Mouse (Mus musculus) CH12.LX (cell line): ENCODE measurements around the gene Sema3f. TPM values are rescaled to one million over a fixed set of nuclear protein-coding genes. Genes with fewer than 3 reads are reported as not detected.

Source experiments
- DNase-seq: peaks from one replicate; pipeline ENCODE4 v3.0.0-alpha.2; 2013; ENCODE audit errors: extremely low read depth
- H3K27ac ChIP-seq: 2 replicates; pipeline ENCODE4 v1.5.1; 2012; ENCODE audit warnings: low read depth, mild to moderate bottlenecking, control low read depth, moderate library complexity; ENCODE audit not compliant: insufficient read depth
- H3K27me3 ChIP-seq: replicated peaks from 2 replicates; pipeline ENCODE3; 2012; ENCODE audit warnings: inconsistent platforms
- H3K36me3 ChIP-seq, 2 experiments: replicated peaks in 1 of 2; 2 replicates each; pipeline versions ENCODE3 to v1.6.1; 2012; ENCODE audit warnings: inconsistent platforms in 1 of 2, low read length in 1 of 2, mild to moderate bottlenecking in 1 of 2, mixed read lengths in 1 of 2, moderate library complexity in 1 of 2; ENCODE audit not compliant: control insufficient read depth in 1 of 2, insufficient read depth in 1 of 2
- H3K4me1 ChIP-seq, 2 experiments: 2 replicates each; pipeline ENCODE4 v1.6.1; 2012; ENCODE audit warnings: inconsistent platforms in 1 of 2, moderate library complexity in 1 of 2; ENCODE audit not compliant: insufficient read depth in 2 of 2, control insufficient read depth in 1 of 2
- H3K4me2 ChIP-seq: 2 replicates; pipeline ENCODE4 v1.6.1; 2012; ENCODE audit warnings: low read depth, mild to moderate bottlenecking, control low read depth; ENCODE audit not compliant: poor library complexity, insufficient read depth, severe bottlenecking
- H3K4me3 ChIP-seq, 3 experiments: fragments of 150-350 bp in 1 of 3; sonication (generic) in 1 of 3; replicated peaks in 1 of 3; 2 replicates each; pipeline versions ENCODE3 to v1.5.1; 2011 to 2012; ENCODE audit warnings: low read depth in 2 of 3, low read length in 2 of 3, mild to moderate bottlenecking in 2 of 3, moderate library complexity in 2 of 3, control low read depth in 1 of 3, improper control_type of control experiment in 1 of 3, inconsistent platforms in 1 of 3, mixed read lengths in 1 of 3; ENCODE audit not compliant: poor library complexity in 1 of 3
- H3K79me2 ChIP-seq: replicated peaks from 2 replicates; pipeline ENCODE4 v1.6.1; 2012; ENCODE audit warnings: mild to moderate bottlenecking, moderate library complexity; ENCODE audit not compliant: control insufficient read depth, poor library complexity, insufficient read depth, severe bottlenecking; ENCODE audit errors: extremely low read depth
- H3K9ac ChIP-seq: 2 replicates; pipeline ENCODE4 v1.6.1; 2012; ENCODE audit warnings: low read depth, mild to moderate bottlenecking, control low read depth, moderate library complexity; ENCODE audit not compliant: insufficient read depth
- H3K9me3 ChIP-seq: replicated peaks from 2 replicates; pipeline ENCODE3; 2012; ENCODE audit warnings: low read length, inconsistent platforms, mixed read lengths
- BHLHE40 ChIP-seq: IDR thresholded peaks from 2 replicates; pipeline ENCODE4 v1.6.1; 2011; ENCODE audit warnings: mild to moderate bottlenecking, low read depth, low read length, improper control_type of control experiment
- CHD2 ChIP-seq: IDR thresholded peaks from 2 replicates; pipeline ENCODE4 v1.6.1; 2011; ENCODE audit warnings: low read length, improper control_type of control experiment
- CTCF ChIP-seq, 2 experiments: IDR thresholded peaks in 1 of 2; conservative IDR thresholded peaks in 1 of 2; 2 replicates each; pipeline ENCODE4 v1.5.1; 2011 to 2012; ENCODE audit warnings: low read depth in 2 of 2, low read length in 2 of 2, improper control_type of control experiment in 1 of 2, inconsistent platforms in 1 of 2, mild to moderate bottlenecking in 1 of 2, moderate library complexity in 1 of 2
- E2F4 ChIP-seq: IDR thresholded peaks from 2 replicates; pipeline ENCODE4 v1.6.1; 2011; ENCODE audit warnings: low read depth, low read length, improper control_type of control experiment; ENCODE audit not compliant: insufficient replicate concordance
- ELF1 ChIP-seq: IDR thresholded peaks from 2 replicates; pipeline ENCODE4 v1.6.1; 2014; ENCODE audit warnings: low read depth, mild to moderate bottlenecking, inconsistent platforms, low read length, improper control_type of control experiment
- ETS1 ChIP-seq: conservative IDR thresholded peaks from 2 replicates; pipeline ENCODE4 v1.6.1; 2012; ENCODE audit warnings: low read depth, mild to moderate bottlenecking, inconsistent platforms, low read length, improper control_type of control experiment, moderate library complexity
- GABPA ChIP-seq: IDR thresholded peaks from 2 replicates; pipeline ENCODE4 v1.6.1; 2012; ENCODE audit warnings: low read depth, low read length, improper control_type of control experiment, inconsistent platforms; ENCODE audit not compliant: insufficient replicate concordance
- IRF4 ChIP-seq: IDR thresholded peaks from 2 replicates; pipeline ENCODE4 v1.6.1; 2014; ENCODE audit warnings: low read depth, mild to moderate bottlenecking, inconsistent platforms, low read length, improper control_type of control experiment
- KAT2A ChIP-seq: IDR thresholded peaks from 2 replicates; pipeline ENCODE4 v1.6.1; 2012; ENCODE audit warnings: low read length, improper control_type of control experiment, inconsistent platforms; ENCODE audit not compliant: insufficient replicate concordance
- MAX ChIP-seq: IDR thresholded peaks from 2 replicates; pipeline ENCODE4 v1.6.1; 2011; ENCODE audit warnings: low read length, improper control_type of control experiment
- MAZ ChIP-seq: IDR thresholded peaks from 2 replicates; pipeline ENCODE4 v1.6.1; 2012; ENCODE audit warnings: low read depth, mild to moderate bottlenecking, inconsistent platforms, low read length, improper control_type of control experiment, moderate library complexity
- MYC ChIP-seq: IDR thresholded peaks from 2 replicates; pipeline ENCODE4 v1.6.1; 2011; ENCODE audit warnings: low read depth, mild to moderate bottlenecking, improper control_type of control experiment, low read length
- NELFE ChIP-seq: IDR thresholded peaks from 2 replicates; pipeline ENCODE4 v1.6.1; 2011; ENCODE audit warnings: low read depth, low read length, improper control_type of control experiment
- POLR2A ChIP-seq: IDR thresholded peaks from 2 replicates; pipeline ENCODE4 v1.6.1; 2011; ENCODE audit warnings: low read depth, mild to moderate bottlenecking, improper control_type of control experiment, low read length
- RAD21 ChIP-seq: IDR thresholded peaks from 2 replicates; pipeline ENCODE4 v1.6.1; 2011; ENCODE audit warnings: low read depth, mild to moderate bottlenecking, low read length, improper control_type of control experiment, moderate library complexity
- RCOR1 ChIP-seq: conservative IDR thresholded peaks from 2 replicates; pipeline ENCODE4 v1.6.1; 2012; ENCODE audit warnings: low read depth, mild to moderate bottlenecking, inconsistent platforms, low read length, improper control_type of control experiment
- SMC3 ChIP-seq: IDR thresholded peaks from 2 replicates; pipeline ENCODE4 v1.6.1; 2011; ENCODE audit warnings: low read depth, low read length, improper control_type of control experiment
- TCF12 ChIP-seq: IDR thresholded peaks from 2 replicates; pipeline ENCODE4 v1.6.1; 2014; ENCODE audit warnings: low read depth, mild to moderate bottlenecking, inconsistent platforms, low read length, improper control_type of control experiment
- UBTF ChIP-seq: IDR thresholded peaks from 2 replicates; pipeline ENCODE4 v1.6.1; 2012; ENCODE audit warnings: low read depth, mild to moderate bottlenecking, inconsistent platforms, low read length, improper control_type of control experiment, moderate library complexity
- USF1 ChIP-seq: IDR thresholded peaks from 2 replicates; pipeline ENCODE4 v1.6.1; 2014; ENCODE audit warnings: low read depth, mild to moderate bottlenecking, inconsistent platforms, low read length, improper control_type of control experiment
- ZMIZ1 ChIP-seq: IDR thresholded peaks from 2 replicates; pipeline ENCODE4 v1.6.1; 2012; ENCODE audit warnings: low read depth, mild to moderate bottlenecking, inconsistent platforms, low read length, improper control_type of control experiment
- ZNF384 ChIP-seq: IDR thresholded peaks from 2 replicates; pipeline ENCODE4 v1.6.1; 2012; ENCODE audit warnings: low read depth, low read length, improper control_type of control experiment, inconsistent platforms
- dilution Hi-C: fragments of 300-500 bp; cut with MboI; formaldehyde crosslinking; loops from 2 replicates; pipeline ENCODE4 v1.14.3; 2020; ENCODE audit warnings: low sequenced_read_pairs; ENCODE audit not compliant: extremely low pct_unique_long_range_greater_than_20kb, extremely low pct_ligation_motif_present
- in situ Hi-C: fragments of 300-500 bp; cut with MboI; formaldehyde crosslinking; loops from 3 replicates; pipeline ENCODE4 v1.14.3; 2019; ENCODE audit warnings: low sequenced_read_pairs, low pct_ligation_motif_present, low pct_unique_long_range_greater_than_20kb, mixed read lengths
- polyA plus RNA-seq: library from polyadenylated mRNA; unstranded; fragments of >175 nt; gene quantifications from 2 replicates; pipeline ENCODE4 v1.2.1, GENCODE M21; 2012; ENCODE audit warnings: low read depth; ENCODE audit not compliant: insufficient read length
- total RNA-seq, 2 experiments: library from RNA; depleted of rRNA; stranded (reverse); fragments of 300-350 nt in 1 of 2; fragments of >200 nt in 1 of 2; gene quantifications; 2 replicates each; pipeline ENCODE4 v1.2.3; 2012 to 2014

Sema3f gene
- total and polyA plus RNA-seq, 3 experiments = 0.24 to 1.1 (median 0.36) TPM

DNA sequence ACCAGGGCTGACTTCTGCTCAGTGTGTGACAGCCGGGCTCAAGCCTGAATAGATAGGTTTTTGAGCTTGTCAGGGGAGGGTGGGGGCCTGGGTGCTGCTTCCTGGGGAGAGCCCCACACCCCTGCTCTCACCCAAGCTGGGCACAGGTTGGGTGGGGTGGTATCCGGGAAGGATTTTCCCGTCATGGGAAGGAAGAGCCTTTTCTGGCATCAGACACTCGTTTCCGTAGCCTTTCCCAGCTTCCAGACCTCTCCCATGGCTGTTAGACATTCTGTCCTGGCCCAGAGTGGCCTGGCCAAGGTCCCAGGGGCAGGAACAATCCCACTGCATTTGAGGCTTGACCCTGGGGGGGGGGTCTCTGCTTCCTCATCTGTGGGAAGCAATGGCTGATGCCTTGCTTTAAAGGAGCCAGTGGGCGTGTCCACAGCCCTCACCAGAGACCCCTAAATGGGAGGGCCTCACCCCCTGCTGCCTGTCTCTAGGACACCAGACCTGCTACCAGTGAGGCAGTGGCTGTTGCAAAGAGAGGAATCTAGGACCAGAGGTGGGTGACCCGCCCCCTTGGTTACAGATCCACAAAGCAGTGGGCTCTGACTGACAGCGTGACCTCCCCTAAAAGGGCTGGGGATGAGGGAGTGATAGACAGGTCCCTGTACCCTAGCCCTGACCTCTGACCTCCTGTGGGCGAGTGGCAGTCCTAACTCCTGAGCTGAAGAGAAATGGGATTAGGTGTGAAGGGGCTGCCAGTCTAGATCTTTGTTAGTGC, 13.2 kb downstream of the Sema3f start:
- no peak for DNase-seq
- no peak overlapping the region for H3K4me3 ChIP-seq
- H3K9ac ChIP-seq = no peak overlapping the region
- H3K27ac ChIP-seq = no peak overlapping the region
- H3K36me3 ChIP-seq = no peaks in the 10 kb centered on the region
- dilution Hi-C loops (no loop called here), in situ Hi-C loops (no loop called here)
- H3K79me2 ChIP-seq = no peaks in the 10 kb centered on the region
- peaks cover 72% of the 10 kb centered on the region for H3K27me3 ChIP-seq
- H3K4me1 ChIP-seq = peaks cover 8 to 39% of the 10 kb centered on the region in 2 experiments
- H3K4me2 ChIP-seq = no peak overlapping the region
- no peak for TF ChIP-seq MAZ
- TF ChIP-seq UBTF = no peak
- TF ChIP-seq RAD21 = no peak
- no peak for TF ChIP-seq CTCF (conservative IDR thresholded peaks at IDR 0.05 in 1 of 2, IDR thresholded peaks at IDR 0.05 in 1 of 2; ENCODE audit: low read depth in 2 of 2, low read length in 2 of 2)
- TF ChIP-seq E2F4 = no peak
- TF ChIP-seq MAX = no peak
- no peak for TF ChIP-seq POLR2A
- TF ChIP-seq ZMIZ1 = no peak
- TF ChIP-seq ZNF384 = no peak
- TF ChIP-seq ETS1 = no peak
- TF ChIP-seq SMC3 = no peak
- no peak for TF ChIP-seq ELF1
- TF ChIP-seq KAT2A = no peak
- TF ChIP-seq IRF4 = no peak
- no peak for TF ChIP-seq TCF12
- no peak for TF ChIP-seq BHLHE40
- no peak for TF ChIP-seq RCOR1
- no peak for TF ChIP-seq NELFE
- no peaks in the 10 kb centered on the region for H3K9me3 ChIP-seq

GRCm38 (mm10) chr9:107696106-107696479, 14.2 kb downstream of the Sema3f start:
- in situ Hi-C loops (no loop called here), dilution Hi-C loops (no loop called here)
- peak; percentile 61 for DNase-seq
- Histone ChIP-seq H3K36me3 (no peaks in the 10 kb centered on the region), H3K9ac (no peak overlapping the region), H3K9me3 (no peaks in the 10 kb centered on the region), H3K27ac (no peak overlapping the region), H3K4me1 (peaks cover 8 to 39% of the 10 kb centered on the region in 2 experiments), H3K4me3 (no peak overlapping the region), H3K27me3 (peaks cover 73% of the 10 kb centered on the region), H3K4me2 (no peak overlapping the region), H3K79me2 (no peaks in the 10 kb centered on the region)
- TF ChIP-seq MYC (peak; percentile 70; the same call in 1 of the 2 replicates), USF1 (no peak), MAX (peak; percentile 30; the same call in 1 of the 2 replicates), GABPA (no peak), CHD2 (no peak), BHLHE40 (peak; percentile 80), KAT2A (no peak), ZMIZ1 (no peak), ELF1 (no peak)
